Mouse (Mus musculus): Measurements from ENCODE around the gene Pagr1a.

GRCm38 (mm10) chr7:127003620-127004019 lies 13.5 kb downstream of the Pagr1a start:
- TF ChIP-seq CTCF (IDR thresholded peaks at IDR 0.05; ENCODE audit: low read depth) (no peak), EP300 (IDR thresholded peaks at IDR 0.05; ENCODE audit: low read depth) (no peak)
